Mouse (Mus musculus) C2C12 (cell line): ENCODE results near the gene Mrgprd.

Experiments used
- CTCF ChIP-seq: IDR thresholded peaks from one replicate; pipeline ENCODE4 v1.5.1; 2011; ENCODE audit not compliant: control insufficient read depth, insufficient read depth, insufficient read length
- MYOG ChIP-seq: IDR thresholded peaks from one replicate; pipeline ENCODE4 v1.6.1; 2011; ENCODE audit not compliant: control insufficient read depth, insufficient read length; ENCODE audit errors: extremely low read depth

- TF ChIP-seq CTCF (no peak), MYOG (no peak)
Measured at GRCm38 (mm10) chr7:145340248-145340904, 25.7 kb downstream of the Mrgprd start.
